Mouse (Mus musculus): ENCODE results near the gene Mitd1.

DNA sequence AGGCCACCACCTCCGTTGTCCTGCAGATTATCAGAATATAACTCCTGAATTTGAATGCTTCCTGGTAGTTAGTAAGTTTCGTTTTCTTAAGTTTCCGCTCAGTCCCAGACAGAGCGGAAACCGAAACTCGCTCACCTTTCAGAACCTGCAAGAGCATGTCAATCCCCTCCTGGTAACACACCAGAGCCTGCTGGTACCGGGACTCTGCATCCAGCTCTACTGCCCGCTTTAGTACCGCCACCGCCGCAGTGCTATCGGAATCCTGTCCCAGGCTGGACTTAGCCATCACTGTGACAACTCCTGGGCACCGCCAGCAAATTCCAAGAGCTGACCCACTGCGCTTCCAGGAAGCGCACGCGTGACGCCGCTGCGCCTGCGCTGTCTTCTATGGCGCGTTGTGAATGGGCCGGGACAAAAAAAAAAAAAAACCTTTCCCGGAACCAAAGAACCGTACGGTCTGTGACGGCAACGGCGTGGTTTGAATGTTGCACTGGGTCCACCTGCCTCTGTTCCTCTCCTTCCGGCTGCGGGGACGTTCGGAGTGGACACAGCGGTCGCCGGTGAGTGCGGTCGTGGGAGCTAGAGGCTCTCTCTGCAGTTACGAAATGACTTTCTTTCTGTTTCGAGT is at the start of gene Mitd1, which contains the start of gene Mrpl30:
- TF ChIP-seq POLR2A (IDR thresholded peaks at IDR 0.05; ENCODE audit: insufficient read length, low read depth): peak; percentile 87
- TF ChIP-seq POLR2AphosphoS2 (IDR thresholded peaks at IDR 0.05; ENCODE audit: insufficient read length, low read depth): peak; percentile 82
- TF ChIP-seq MAX (IDR thresholded peaks at IDR 0.05; ENCODE audit: low read depth): no peak
- TF ChIP-seq TCF12 (IDR thresholded peaks at IDR 0.05; ENCODE audit: insufficient read depth, poor library complexity, severe bottlenecking): no peak
- TF ChIP-seq E2F4 (IDR thresholded peaks at IDR 0.05; ENCODE audit: insufficient read depth): peak; percentile 51
- peak; percentile 42 for TF ChIP-seq USF1 (IDR thresholded peaks at IDR 0.05; ENCODE audit: low read depth)
- peak in 1 of 3 experiments; percentile 70 for TF ChIP-seq MYOG (IDR thresholded peaks at IDR 0.05; ENCODE audit: control insufficient read depth in 1 of 3, insufficient read depth in 1 of 3, insufficient read length in 2 of 3, low read depth in 2 of 3)
- TF ChIP-seq MYOD1 (IDR thresholded peaks at IDR 0.05; ENCODE audit: control insufficient read depth in 1 of 3, insufficient read length in 2 of 3, low read depth in 2 of 3): peak in 2 of 3 experiments; percentile 9 to 64
- TF ChIP-seq SRF (IDR thresholded peaks at IDR 0.05; ENCODE audit: control insufficient read depth, insufficient read length, low read depth): no peak
- TF ChIP-seq CEBPB (IDR thresholded peaks at IDR 0.05; ENCODE audit: insufficient read depth, poor library complexity, severe bottlenecking): no peak

All from myocyte (in vitro differentiated cells).